Mouse (Mus musculus): ENCODE measurements around the gene Cetn3. TPM values are rescaled to one million over a fixed set of nuclear protein-coding genes. Genes with fewer than 3 reads are reported as not detected.

The Cetn3 gene
- total and polyA plus RNA-seq, 3 experiments: 55.6 to 211 (median 158) TPM

DNA sequence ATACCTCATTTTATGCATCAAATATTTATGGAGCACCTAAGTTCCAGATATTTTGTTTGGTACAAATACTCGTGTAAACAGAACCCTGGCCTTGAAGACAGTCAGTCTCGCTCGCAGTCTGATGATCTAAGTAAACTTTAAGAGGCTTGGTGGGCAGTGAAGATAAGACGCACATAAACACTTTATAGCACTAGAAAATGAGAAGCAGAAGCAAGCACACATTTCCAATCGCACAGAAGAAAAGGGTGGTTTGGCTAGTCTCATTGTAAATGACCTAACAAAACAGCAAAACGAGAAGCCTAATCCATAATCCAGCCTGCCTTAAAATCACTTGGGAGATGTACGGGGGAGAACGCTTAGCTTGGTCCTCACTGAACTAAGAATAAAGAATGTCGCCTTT lies 402 bp upstream of the Cetn3 start:
- H3K36me3 ChIP-seq (replicated peaks in 1 of 2; ENCODE audit: control insufficient read depth in 1 of 2, insufficient read depth in 1 of 2, low read length in 1 of 2): peaks cover 3% of the 10 kb centered on the region in 2 experiments
- no peaks in the 10 kb centered on the region for H3K9me3 ChIP-seq (replicated peaks; ENCODE audit: low read length)
- in situ Hi-C loops (cut with MboI; ENCODE audit: low pct_ligation_motif_present, low pct_unique_long_range_greater_than_20kb, low sequenced_read_pairs): no loop called here
- H3K4me1 ChIP-seq (ENCODE audit: control insufficient read depth in 1 of 2, insufficient read depth in 2 of 2): peaks cover 0 to 10% of the 10 kb centered on the region in 2 experiments; a peak in 2 of 4 replicates
- peak overlapping the region; percentile 65 for H3K9ac ChIP-seq (ENCODE audit: insufficient read depth, low read depth)
- H3K27ac ChIP-seq (ENCODE audit: insufficient read depth, low read depth): 0 out of 2 replicates have a peak overlapping the region, but pooled peaks have one; percentile 9
- peak overlapping the region; percentile 59 for H3K4me2 ChIP-seq (ENCODE audit: insufficient read depth, low read depth, poor library complexity, severe bottlenecking)
- TF ChIP-seq BHLHE40 (IDR thresholded peaks at IDR 0.05; ENCODE audit: low read depth, low read length) (no peak), TBP (conservative IDR thresholded peaks at IDR 0.05; ENCODE audit: low read depth, low read length) (no peak), CTCF (conservative IDR thresholded peaks at IDR 0.05 in 1 of 2, IDR thresholded peaks at IDR 0.05 in 1 of 2; ENCODE audit: low read depth in 2 of 2, low read length in 2 of 2) (no peak), ZNF384 (IDR thresholded peaks at IDR 0.05; ENCODE audit: low read depth, low read length) (no peak), USF1 (IDR thresholded peaks at IDR 0.05; ENCODE audit: low read depth, low read length) (no peak), EP300 (IDR thresholded peaks at IDR 0.05; ENCODE audit: low read length) (no peak)
- DNase-seq (ENCODE audit: extremely low read depth): no peak
- no peaks in the 10 kb centered on the region for H3K27me3 ChIP-seq (replicated peaks)
- dilution Hi-C loops (cut with MboI; ENCODE audit: extremely low pct_ligation_motif_present, extremely low pct_unique_long_range_greater_than_20kb, low sequenced_read_pairs): no loop called here
- peak overlapping the region; percentile 29 to 73 (median 71) for H3K4me3 ChIP-seq (replicated peaks in 1 of 3; ENCODE audit: low read depth in 2 of 3, low read length in 2 of 3, poor library complexity in 1 of 3)
- H3K79me2 ChIP-seq (replicated peaks; ENCODE audit: control insufficient read depth, extremely low read depth, insufficient read depth, poor library complexity, severe bottlenecking): peaks cover 13% of the 10 kb centered on the region

DNA sequence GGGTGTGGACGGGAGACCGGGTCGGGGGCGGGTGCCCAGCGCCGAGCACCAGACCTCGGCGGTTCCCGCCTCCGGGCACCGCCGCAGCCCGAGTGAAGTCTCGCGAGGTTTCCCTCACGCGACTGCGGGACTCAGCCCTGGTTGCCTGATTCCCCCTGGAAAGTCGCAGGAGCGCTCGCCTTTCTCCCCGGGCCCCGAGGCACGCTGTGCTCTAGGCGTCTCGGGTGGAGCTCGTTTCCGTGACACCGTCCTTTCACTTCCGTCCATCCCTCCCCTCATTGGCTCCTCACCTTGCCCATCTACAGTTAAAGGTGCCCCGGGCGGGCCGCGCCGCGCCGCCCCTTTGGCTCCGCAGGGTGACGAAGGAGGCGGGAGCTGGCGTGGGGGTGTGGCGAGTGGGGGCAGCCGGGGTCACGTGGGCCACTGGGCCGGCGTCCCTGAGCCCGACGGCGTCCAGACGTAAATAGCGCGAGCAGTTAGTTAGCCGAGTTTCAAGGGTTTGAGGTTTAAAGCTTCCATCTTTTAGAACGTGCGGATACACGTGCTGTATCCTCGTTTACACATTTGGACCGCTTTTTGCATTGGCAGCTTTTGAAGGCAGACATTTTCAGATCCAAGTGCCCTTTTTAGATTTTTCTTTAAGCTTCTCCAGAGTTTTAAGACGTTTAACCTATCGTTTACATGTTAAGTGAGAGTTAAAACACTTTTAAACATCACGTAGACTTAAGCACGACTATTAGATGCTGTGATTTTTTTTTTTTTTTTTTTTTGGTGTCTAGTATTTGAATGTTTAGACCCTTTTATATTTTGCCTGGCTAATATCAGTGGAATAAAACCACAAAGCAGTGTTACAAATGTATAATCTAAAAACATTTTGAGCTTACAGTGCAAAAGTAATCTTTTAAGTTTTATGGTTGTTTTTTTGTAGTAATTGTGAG lies 797 bp downstream of the Cetn3 start:
- H3K27me3 ChIP-seq (replicated peaks): no peaks in the 10 kb centered on the region
- H3K79me2 ChIP-seq (replicated peaks; ENCODE audit: control insufficient read depth, extremely low read depth, insufficient read depth, poor library complexity, severe bottlenecking): peaks cover 13% of the 10 kb centered on the region
- peak overlapping the region; percentile 86 for H3K27ac ChIP-seq (ENCODE audit: insufficient read depth, low read depth)
- peaks cover 11 to 14% of the 10 kb centered on the region in 2 experiments for H3K36me3 ChIP-seq (replicated peaks in 1 of 2; ENCODE audit: control insufficient read depth in 1 of 2, insufficient read depth in 1 of 2, low read length in 1 of 2)
- H3K9me3 ChIP-seq (replicated peaks; ENCODE audit: low read length): no peaks in the 10 kb centered on the region
- H3K4me3 ChIP-seq (replicated peaks in 1 of 3; ENCODE audit: low read depth in 2 of 3, low read length in 2 of 3, poor library complexity in 1 of 3): peak overlapping the region; percentile 71 to 73 (median 71)
- H3K4me2 ChIP-seq (ENCODE audit: insufficient read depth, low read depth, poor library complexity, severe bottlenecking): no peak overlapping the region
- peak overlapping the region; percentile 84 for H3K9ac ChIP-seq (ENCODE audit: insufficient read depth, low read depth)
- in situ Hi-C loops (cut with MboI; ENCODE audit: low pct_ligation_motif_present, low pct_unique_long_range_greater_than_20kb, low sequenced_read_pairs) (no loop called here), dilution Hi-C loops (cut with MboI; ENCODE audit: extremely low pct_ligation_motif_present, extremely low pct_unique_long_range_greater_than_20kb, low sequenced_read_pairs) (no loop called here)
- peaks cover 0 to 10% of the 10 kb centered on the region in 2 experiments; a peak in 2 of 4 replicates for H3K4me1 ChIP-seq (ENCODE audit: control insufficient read depth in 1 of 2, insufficient read depth in 2 of 2)
- peak; percentile 96 for DNase-seq (ENCODE audit: extremely low read depth)
- peak; percentile 72 for TF ChIP-seq CHD2 (IDR thresholded peaks at IDR 0.05; ENCODE audit: low read length)
- TF ChIP-seq SIN3A (IDR thresholded peaks at IDR 0.05; ENCODE audit: low read length): no peak
- TF ChIP-seq HCFC1 (IDR thresholded peaks at IDR 0.05; ENCODE audit: low read depth, low read length): peak; percentile 77
- TF ChIP-seq ELF1 (IDR thresholded peaks at IDR 0.05; ENCODE audit: low read depth, low read length): peak; percentile 80
- TF ChIP-seq ZMIZ1 (IDR thresholded peaks at IDR 0.05; ENCODE audit: low read depth, low read length): peak; percentile 89
- peak; percentile 99 for TF ChIP-seq BHLHE40 (IDR thresholded peaks at IDR 0.05; ENCODE audit: low read depth, low read length)
- TF ChIP-seq NELFE (IDR thresholded peaks at IDR 0.05; ENCODE audit: low read depth, low read length): peak; percentile 68; the same call in 1 of the 2 replicates
- no peak for TF ChIP-seq CTCF (conservative IDR thresholded peaks at IDR 0.05 in 1 of 2, IDR thresholded peaks at IDR 0.05 in 1 of 2; ENCODE audit: low read depth in 2 of 2, low read length in 2 of 2)
- TF ChIP-seq SMC3 (IDR thresholded peaks at IDR 0.05; ENCODE audit: low read depth, low read length): no peak
- TF ChIP-seq MAFK (IDR thresholded peaks at IDR 0.05; ENCODE audit: insufficient replicate concordance, low read length): no peak
- peak; percentile 94 for TF ChIP-seq USF2 (conservative IDR thresholded peaks at IDR 0.05; ENCODE audit: low read depth, low read length)
- TF ChIP-seq MYC (IDR thresholded peaks at IDR 0.05; ENCODE audit: low read depth, low read length): peak; percentile 99
- TF ChIP-seq GABPA (IDR thresholded peaks at IDR 0.05; ENCODE audit: insufficient replicate concordance, low read depth, low read length): no peak
- TF ChIP-seq MEF2A (IDR thresholded peaks at IDR 0.05; ENCODE audit: borderline replicate concordance, low read depth, low read length): peak; percentile 29; the same call in 1 of the 2 replicates
- no peak for TF ChIP-seq RCOR1 (conservative IDR thresholded peaks at IDR 0.05; ENCODE audit: low read depth, low read length)
- peak; percentile 68; the same call in 1 of the 2 replicates for TF ChIP-seq E2F4 (IDR thresholded peaks at IDR 0.05; ENCODE audit: insufficient replicate concordance, low read depth, low read length)
- TF ChIP-seq MAZ (IDR thresholded peaks at IDR 0.05; ENCODE audit: low read depth, low read length): peak; percentile 34; the same call in 1 of the 2 replicates
- TF ChIP-seq ZC3H11A (IDR thresholded peaks at IDR 0.05; ENCODE audit: low read depth, low read length): no peak
- TF ChIP-seq EP300 (IDR thresholded peaks at IDR 0.05; ENCODE audit: low read length): no peak
- TF ChIP-seq RAD21 (IDR thresholded peaks at IDR 0.05; ENCODE audit: low read depth, low read length): no peak
- TF ChIP-seq POLR2A (IDR thresholded peaks at IDR 0.05; ENCODE audit: low read depth, low read length): peak; percentile 75
- TF ChIP-seq JUN (IDR thresholded peaks at IDR 0.05; ENCODE audit: insufficient read depth, low read depth, low read length): no peak
- no peak for TF ChIP-seq IRF4 (IDR thresholded peaks at IDR 0.05; ENCODE audit: low read depth, low read length)
- TF ChIP-seq MXI1 (IDR thresholded peaks at IDR 0.05; ENCODE audit: low read depth, low read length): peak; percentile 95
- TF ChIP-seq TCF12 (IDR thresholded peaks at IDR 0.05; ENCODE audit: low read depth, low read length): no peak; the same call in 1 of the 2 replicates
- TF ChIP-seq CHD1 (IDR thresholded peaks at IDR 0.05; ENCODE audit: low read depth, low read length): peak; percentile 69
- TF ChIP-seq JUND (conservative IDR thresholded peaks at IDR 0.05; ENCODE audit: low read depth, low read length): no peak
